Mouse (Mus musculus) spleen, embryonic (tissue): ENCODE results near the gene Hoxa1.

Experiments
- CTCF ChIA-PET: fragments of 350-600 bp; sonication (Branson Sonifier 250); formaldehyde crosslinking; loops from one replicate; lab custom pipeline; 2022; lab: Charles Lee

Gene Hoxa1

DNA sequence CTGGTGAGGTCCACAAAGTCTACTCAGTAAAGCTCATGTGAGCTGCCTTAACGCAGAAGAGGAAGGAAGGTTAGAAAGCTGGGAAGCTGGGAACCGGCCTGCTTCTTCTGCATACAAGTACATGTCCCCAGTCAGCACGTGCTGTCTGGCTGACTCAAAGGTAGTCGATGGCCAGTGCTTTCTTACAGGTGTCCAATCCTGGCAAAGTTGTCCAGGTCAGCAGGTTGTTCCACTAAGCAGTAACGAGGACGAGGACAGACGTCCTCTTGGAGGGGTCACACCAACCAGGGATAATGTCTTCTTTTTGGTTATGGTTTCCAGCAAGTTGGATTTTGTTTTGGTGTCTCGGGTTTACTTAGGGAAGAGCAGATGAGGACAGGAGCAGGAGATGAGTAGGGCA lies 31.8 kb upstream of the Hoxa1 start:
- CTCF ChIA-PET, result interaction anchor here (0.6 kb wide), 1 partner anchor 405 kb away, joined by 4 read pairs; no protein-coding TSS in a partner anchor

DNA sequence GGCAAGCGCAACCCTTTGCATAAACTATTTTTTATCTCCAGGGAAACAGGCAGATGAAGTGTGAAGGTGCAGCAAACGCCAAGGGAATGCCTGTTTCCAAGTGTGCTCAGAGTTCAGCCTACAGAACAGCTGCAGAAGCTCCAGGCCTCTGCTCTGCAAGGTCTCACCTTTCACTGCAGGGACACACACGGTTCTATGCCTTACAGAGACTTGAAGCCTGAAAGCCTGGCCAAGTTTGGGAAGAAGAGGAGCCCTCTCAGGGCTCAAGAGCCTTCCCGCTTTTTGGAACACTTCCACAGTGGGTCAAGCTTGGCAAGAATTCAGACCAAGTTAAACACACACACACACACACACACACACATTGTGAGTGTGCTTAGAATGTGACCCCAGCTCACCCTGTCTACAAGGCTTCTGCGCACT lies 31.1 kb upstream of the Hoxa1 start:
- CTCF ChIA-PET, result no interaction called here

DNA sequence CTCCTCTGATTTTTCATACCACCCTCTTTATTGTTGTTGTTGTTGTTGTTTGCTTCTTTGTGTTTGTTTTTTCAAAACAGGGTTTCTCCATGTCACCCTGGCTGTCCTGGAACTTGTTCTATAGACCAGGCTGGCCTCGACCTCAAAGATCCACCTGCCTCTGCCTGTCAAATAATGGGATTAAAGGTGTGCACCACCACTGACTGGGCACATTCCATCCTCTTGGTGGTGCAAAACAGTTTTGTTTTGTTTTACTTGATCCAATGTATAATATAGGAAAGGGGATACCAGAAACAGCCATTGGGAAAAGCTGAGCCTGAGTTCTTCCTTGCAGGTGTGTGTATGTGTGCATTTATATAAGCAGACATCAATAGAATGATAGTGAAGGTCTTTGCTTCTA lies 28.4 kb upstream of the Hoxa1 start:
- CTCF ChIA-PET, result no interaction called here

DNA sequence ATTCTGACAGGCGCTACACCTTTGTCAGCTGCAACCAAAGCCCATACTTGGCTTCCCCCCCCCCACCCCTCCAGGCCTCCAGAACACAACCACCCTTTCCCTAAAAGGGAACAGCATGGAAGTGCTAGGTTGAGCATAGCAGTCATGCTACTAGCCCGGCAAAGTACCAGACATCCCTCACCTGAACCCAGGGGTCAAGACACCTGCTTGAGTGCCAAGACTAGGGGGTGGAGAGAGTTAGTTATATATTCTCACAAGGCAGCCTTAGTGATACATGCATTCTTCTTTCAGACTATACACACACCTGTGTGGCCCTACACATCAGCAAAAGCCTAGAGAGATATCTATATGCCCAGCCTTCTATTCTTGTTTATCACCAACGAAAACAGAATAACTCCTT lies 27.7 kb upstream of the Hoxa1 start:
- CTCF ChIA-PET, result no interaction called here

DNA sequence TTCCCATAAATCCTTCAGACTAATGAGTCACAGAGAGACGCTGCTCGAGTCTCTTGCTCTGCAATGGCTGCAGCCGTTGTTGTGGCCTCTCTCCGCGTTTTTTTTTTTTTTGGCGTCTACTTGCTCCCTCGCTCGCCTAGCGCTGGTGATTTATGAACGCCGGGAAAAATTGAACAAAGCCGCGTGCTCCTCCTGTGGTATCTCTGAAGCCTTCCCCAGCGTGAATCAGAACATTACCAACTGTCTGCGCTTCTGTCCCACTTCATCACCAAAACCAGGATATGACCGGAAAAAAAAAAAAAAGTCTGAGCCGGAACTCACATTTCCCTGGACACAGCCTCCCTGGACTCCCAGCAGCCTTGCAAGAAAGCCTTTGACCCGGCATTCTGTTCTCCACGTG lies 27.1 kb upstream of the Hoxa1 start:
- CTCF ChIA-PET, result no interaction called here

DNA sequence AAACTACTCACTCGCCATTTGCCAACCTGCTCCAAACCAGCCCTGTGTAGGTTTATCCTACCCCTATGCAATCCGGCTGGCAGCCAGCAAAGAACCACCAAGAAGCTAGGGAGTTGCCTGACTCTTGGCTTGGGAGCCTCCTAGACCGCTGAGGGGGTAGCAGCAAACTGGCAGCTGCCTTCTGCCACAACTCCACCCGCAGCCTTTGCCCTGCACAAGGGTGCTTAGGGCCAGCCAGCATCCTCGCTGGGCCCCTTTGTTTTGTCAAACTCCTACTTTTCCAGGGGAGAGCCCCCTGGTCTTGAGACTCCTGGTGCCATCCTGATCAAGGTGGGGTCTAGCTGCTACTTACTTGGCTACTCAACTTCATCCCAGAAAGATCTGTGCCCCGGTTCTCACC lies 26.6 kb upstream of the Hoxa1 start:
- CTCF ChIA-PET, result no interaction called here

DNA sequence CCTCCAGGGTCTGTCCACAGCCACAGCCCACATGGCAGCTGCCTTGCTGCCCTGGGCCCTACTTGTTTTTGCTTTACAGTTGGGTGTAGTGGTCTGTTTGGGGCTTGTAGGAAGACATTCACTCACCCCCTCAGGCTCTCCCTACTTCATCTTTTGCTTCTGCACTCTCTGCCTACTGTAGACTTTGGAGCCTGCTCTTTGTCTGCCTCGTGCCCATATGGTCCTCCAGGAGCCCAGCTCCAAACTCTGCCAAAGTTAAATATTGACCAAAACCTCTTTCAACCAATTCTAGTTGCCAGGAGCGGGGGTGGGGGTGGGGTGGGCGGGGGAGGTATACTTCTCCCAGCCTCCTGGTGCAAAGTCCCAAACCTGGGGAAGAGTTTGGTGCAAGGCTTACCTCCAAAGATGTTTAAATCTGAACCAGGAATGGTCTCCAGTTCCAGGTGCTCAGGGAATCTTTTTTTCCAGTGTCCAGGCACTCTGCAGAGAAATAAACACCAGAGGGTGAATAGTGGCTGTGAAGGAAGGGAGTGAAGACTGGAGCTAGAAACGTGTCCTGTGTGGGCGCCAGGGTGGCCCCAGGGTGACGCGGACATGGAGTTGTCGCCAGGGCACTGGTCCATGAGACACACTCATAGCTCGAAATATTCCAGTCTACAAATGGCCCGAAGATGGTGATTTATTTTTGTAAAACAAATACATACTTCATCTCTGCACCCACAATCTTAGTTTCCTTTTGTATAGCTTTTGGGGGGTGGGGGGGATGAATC lies 25.4 kb upstream of the Hoxa1 start:
- CTCF ChIA-PET, result no interaction called here

DNA sequence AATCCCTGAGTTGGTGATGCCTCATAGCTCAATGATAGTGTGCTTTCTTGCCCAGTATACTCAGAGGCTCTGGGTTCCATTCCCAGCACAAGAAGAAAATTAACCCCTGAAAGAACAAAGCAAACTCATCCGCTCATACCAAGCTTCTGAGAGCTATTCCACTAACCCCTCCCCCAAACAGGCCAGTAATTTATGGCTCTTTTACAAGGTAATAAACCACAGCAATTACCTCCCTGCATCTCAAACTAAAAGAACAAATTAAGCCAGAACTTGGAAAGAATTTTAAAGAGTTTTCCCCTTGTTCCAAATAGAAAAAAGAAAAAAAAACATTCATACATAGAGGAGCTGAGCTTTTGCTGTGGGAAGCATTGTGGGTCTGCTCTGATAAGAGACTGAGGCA lies 24.7 kb upstream of the Hoxa1 start:
- CTCF ChIA-PET, result no interaction called here

DNA sequence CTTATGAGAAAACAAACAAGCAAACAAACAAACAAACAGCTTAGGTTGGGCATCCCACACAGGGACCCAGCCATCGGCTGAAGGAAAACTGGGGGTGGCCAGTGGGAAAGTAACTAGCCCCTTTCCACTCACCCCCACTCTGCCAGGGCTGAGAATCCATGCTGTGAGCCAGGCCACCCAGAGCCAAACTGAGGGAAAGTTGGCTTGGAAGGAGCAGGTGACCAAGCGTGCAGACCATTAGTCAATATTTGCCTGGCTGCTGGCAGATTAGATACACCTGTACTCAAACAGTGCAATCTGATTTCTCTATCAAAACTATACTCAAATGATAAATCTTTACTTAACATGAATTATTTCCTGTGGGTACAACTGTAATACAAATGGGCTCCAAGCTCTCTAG lies 23.9 kb upstream of the Hoxa1 start:
- CTCF ChIA-PET, result no interaction called here

DNA sequence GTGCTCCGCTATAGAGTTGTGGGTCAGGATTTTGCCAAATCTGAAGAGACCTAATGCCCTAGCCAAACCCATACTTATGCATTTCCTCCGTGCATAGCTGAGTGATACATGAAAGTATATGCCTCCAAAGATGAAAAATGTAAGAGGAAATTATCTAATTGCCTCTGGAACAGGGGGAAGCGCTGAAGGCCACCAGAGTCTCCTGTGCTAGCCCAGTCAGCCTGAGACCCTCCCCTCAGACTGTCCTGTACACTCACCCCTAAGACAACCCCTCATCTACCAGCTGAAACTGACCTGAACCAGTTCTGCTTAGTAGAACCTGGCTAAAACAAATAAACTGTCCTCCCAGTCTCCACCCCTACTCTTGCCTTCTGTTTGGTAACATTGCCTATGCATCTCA lies 22.6 kb upstream of the Hoxa1 start:
- CTCF ChIA-PET, result no interaction called here

DNA sequence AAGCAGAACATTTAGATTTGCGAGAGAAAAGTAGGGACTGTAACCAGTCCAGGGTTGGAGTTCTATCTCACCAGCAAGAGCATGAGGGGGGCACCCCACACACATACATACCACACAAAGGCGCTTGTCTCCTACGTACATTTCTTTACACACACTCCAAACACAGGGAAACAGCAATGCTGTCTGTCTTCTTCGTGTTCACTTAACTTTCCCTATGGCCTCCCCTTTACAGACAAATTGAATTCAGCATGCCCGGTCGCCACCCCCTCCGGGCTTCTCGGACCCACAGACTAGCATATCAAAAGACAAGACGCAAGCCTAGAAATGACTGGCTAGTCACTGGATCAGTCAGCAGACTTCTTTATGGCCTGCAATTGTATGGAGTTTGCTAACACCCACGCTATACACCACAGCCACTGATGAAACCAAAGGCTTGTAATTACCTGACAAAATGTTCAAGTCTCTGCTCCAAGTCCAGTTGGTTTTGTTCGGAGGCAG lies 22.1 kb upstream of the Hoxa1 start:
- CTCF ChIA-PET, result no interaction called here

DNA sequence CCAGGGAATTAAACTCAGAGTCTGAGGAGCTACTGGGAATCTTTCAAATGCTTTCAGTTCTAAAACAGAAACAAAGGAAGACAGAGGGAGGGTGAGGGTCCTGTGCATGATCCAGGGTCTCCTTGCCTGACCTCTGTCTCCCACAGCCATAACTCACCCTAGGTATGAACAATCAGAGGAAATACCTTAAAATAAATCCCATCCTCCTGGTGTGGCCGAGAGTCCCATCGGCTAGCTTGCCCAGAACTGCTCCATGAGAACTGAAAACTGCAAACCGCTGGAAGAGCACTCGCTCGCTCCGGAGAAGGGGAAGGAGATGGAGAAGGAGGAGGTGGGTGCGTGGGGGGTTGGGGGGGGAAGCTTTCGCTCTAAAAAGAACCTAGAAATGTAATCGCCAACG lies 21.6 kb upstream of the Hoxa1 start:
- CTCF ChIA-PET, result no interaction called here

DNA sequence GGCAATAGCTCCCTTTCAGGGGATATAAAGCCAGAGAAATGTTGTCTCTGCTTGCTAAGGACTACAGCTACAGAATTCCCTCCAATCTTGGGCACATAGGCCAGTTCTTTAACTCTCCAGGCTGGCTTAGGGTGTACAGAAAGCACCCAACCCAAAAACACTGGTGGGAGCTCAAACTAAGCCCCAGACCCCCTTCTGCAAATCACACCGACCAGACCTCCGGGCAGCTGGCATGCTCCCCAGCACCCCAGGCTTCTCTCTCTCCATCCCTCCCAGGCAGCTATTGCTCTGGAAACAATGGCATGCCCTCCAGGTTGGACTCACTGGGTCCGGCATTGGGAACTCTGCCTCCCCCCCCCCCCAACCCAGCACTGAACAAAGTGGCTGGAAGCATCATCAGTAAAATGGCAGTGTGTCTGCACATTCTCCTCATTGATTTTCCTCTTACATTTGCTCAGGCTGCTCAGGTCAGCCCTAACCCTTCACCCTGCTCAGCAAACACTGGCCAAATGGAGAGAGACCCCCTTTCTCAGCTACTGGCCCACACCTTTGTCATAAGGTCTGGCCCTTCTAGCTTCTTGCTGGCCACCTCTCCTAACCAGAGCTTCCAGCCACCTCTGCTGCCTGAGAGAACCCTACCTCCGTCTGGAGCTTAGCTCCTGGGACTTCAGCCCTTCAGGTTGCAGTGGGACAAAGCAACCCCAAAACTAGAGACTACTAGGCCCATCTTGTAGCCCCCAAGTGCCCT lies 21.0 kb upstream of the Hoxa1 start:
- CTCF ChIA-PET, result no interaction called here

DNA sequence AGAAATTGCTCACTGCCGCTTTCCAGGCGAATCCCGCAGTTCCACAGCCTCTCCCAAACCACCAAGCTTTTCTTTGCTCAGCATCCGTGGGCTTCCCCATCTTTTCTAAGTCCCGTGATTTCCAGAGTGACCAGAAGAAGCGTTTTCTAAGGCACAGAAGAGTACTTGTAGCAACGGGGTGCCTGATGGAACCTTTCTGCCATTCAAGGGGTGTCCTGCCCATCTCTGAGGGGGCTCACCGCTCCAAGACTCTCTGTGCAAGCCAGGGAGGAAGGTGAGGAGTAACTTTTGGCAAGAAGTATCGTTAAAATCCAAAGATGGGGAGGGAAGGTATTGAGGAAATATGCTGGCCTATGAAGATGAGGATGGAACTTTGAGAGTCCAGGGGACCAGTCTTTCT lies 19.7 kb upstream of the Hoxa1 start:
- CTCF ChIA-PET, result no interaction called here

DNA sequence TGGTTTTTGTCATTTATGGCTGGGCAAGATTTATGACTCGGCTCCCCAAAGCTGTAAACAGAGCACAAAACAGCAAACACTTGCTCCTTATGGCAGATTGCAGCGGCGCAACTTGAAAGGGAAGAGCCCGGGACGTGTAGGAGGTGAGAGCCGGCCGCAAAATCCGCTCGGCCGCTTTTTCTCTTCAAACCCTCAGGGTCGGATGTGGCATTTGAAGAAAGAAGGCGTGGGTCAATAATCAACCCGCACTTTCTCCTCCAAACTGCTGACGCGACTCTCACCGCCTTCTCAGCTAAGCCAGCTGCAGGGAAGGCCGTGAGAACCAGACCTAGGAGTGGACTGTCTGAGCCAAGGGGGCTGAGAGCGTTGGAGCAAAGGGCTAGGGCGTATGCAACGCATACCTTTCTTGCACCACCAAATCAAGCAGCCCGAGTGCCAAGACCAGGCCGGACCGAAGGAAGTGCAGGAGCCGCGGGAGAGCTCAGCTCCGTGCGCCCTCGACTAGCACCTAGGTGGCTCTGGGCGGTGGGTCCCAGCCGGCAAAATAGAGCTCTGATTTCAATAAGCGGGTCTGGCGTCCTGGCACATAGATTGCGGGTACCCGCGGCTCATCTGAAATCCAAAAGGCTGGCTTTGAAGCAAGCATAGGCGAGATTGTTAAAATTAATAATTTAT lies 19.1 kb upstream of the Hoxa1 start, which contains the start of gene 5730596B20Rik:
5730596B20Rik (plus strand) TSS at position 438 of the 675 bp plus-strand sequence.
- CTCF ChIA-PET, result no interaction called here

DNA sequence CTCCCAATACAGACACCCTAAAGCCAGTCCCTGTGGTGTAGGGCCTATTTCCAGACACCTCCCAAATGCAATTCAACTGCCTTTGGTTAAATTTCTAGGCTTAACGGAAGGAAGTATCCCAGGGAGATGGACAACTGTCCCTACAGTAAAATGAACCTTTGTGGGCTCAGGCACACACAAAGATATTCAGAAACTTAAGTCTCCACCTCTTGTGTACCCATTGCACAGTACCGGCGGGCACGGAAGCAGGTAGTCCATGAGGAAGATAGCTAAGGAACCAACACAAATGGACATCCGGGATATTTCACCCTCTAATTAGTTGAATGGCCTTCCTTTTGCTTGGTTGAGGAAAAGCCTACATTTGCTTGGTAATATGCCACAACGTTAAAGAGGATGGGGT lies 18.3 kb upstream of the Hoxa1 start:
- CTCF ChIA-PET, result interaction anchor here (0.6 kb wide), 1 partner anchor 33 kb away, joined by 12 read pairs; no protein-coding TSS in a partner anchor

DNA sequence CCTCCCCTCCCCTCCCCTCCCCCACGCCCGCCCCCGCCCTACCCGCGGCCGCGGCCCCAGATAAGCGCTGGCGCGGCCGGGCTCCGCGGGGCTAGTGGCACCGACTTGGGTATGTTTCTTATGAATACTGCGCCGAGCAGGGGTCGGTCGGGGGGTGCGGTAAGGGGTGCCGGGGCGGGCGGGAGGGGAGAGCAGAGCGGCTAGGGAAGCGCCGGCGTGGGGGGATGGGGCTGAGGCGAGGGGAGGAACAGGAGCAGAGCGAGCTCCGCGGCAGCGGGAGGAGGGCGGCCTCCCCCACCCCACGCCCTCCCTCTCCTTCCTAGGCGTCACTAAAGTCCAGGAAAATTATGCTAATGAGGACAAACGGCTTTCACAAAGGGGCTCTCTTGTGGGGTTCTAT lies 17.7 kb upstream of the Hoxa1 start:
- CTCF ChIA-PET, result interaction anchor here (0.6 kb wide), 1 partner anchor 33 kb away, joined by 12 read pairs; no protein-coding TSS in a partner anchor

DNA sequence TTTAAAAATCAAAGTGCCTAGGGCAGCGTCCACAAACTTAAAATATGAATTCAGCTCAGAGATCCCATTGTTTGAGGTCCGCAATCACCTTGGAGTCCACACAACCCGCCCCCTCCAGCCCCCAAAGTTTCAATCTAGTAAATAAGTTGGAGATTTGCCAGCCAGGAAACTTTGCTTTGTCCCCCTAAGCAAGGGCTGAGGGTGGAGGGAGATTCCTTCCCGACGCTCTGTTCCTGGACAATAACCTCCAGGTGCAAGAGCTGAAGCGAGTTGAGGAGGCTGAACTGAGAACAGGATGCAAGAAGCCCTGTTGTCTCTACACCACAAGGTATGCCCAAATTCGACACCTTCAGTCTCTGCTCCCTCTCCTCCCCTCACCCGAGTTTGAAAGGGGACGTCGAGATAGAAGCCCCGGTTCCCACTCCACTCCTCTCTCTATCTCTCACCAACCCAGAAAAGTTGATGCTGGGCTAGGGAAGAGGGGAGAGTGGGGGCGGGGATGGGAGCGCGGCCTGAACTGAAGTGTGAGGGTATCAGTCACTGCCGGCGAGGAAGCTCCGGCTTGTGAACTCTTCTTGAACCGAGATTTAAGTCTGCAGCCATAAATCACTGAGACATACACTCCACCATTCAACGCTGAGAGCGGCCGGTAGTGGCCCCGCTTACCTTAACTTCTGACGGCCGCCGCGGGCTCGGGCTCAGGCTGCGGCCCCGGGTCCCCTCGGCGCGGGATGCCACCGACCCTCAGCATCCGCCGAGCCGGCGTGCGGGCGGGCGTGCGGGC lies 17.0 kb upstream of the Hoxa1 start:
- CTCF ChIA-PET, result no interaction called here

DNA sequence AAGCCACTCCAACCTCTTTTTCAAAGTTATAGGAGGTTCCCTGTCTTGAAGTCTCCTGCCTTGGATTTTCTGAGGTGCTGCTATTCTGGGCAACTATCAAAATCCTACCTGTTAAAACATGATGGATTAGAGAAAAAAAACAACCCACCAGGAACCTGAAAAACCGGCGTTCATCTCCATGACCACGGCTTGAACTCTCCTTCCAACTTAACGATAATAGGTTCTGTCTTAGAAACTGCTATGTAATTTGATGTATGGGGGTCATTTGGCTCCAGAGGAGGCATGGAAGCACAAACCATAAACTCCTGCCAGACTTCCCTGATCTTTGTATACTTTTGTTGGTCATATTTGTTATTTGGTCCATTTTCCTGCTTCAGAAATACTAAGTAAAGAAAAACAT lies 15.5 kb upstream of the Hoxa1 start:
- CTCF ChIA-PET, result no interaction called here

DNA sequence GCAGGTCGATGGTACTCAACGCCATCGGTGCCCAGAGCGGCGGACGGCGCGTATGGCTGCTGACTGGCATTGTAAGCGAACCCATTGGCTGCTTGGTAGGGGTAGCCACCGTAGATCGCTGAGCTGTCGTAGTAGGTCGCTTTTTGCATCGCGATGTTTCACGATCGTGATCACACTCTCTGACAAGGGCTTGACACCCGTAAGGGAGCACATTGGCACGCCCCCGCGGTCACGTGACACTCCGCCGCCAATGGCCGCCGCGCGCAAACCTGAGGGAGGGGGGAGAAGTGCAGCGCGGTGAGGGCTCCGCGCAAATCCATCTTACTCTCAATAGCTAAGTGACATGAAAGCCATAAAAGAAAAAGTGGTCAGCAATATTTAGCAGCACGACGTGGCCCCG lies 14.4 kb upstream of the Hoxa1 start:
- CTCF ChIA-PET, result no interaction called here

DNA sequence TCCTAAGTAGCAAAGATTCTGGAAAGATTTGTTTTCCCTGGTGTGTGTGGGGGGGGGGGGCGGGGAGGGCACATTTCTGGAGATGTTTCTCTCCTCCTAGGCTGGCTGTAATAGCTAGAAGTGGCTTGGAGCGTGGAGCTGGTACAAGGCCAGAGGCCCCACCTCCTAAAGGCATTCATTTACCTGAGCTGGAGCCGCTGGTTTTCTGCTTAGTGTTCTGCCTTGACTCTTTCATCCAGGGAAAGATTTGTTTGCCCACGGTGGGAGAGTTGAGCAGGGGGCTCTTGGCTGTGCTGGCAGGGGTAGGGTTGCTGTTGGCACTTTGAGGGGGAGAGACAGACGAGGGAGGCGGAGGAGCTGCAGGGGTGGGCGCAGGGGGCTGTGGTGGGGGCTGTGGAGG lies 13.8 kb upstream of the Hoxa1 start:
- CTCF ChIA-PET, result no interaction called here

DNA sequence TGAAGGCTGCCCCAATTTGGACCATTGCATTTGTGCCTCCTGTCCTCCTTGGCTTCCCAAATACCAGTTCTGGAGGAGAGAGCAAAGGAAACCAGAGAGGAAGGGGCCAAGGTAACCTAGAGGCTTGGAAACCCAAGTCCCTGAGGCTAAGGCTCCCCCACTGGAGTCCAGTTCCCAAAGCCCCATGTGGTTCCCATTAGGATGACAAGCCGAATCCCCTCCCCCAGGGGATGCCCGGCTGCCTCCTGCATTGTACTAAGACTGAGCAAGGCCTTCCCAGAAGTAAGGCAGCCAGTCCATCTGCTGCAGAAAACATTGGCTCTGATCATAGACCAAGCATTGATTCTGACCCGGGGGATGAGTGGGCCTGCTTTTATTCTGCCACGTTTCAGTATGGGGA lies 13.2 kb upstream of the Hoxa1 start:
- CTCF ChIA-PET, result no interaction called here
